Mouse (Mus musculus): ENCODE data around the gene Edem3.

GRCm38 (mm10) chr1:151737146-151737545 is 18.0 kb upstream of the Edem3 start:
- no peak for TF ChIP-seq CTCF (conservative IDR thresholded peaks at IDR 0.05; ENCODE audit: low read length)
- TF ChIP-seq POU5F1 (IDR thresholded peaks at IDR 0.05; ENCODE audit: borderline replicate concordance, low read length), result no peak

Measured in E14TG2a.4 (cell line).